Mouse (Mus musculus): ENCODE data around the gene Prlr.

The Prlr gene

GRCm38 (mm10) chr15:10236812-10237211 is 59.8 kb downstream of the Prlr start:
- peak in 1 of 2 experiments; percentile 1 for DNase-seq

- DNase-seq: no peak
Measured at GRCm38 (mm10) chr15:10238454-10238853, 61.4 kb downstream of the Prlr start.

GRCm38 (mm10) chr15:10240228-10240795 is 63.3 kb downstream of the Prlr start:
- no peak for DNase-seq

- DNase-seq: no peak
Measured at GRCm38 (mm10) chr15:10242250-10242649, 65.2 kb downstream of the Prlr start.

GRCm38 (mm10) chr15:10249285-10249684 is 72.2 kb downstream of the Prlr start:
- no peak for DNase-seq

GRCm38 (mm10) chr15:10250784-10251183 is 73.7 kb downstream of the Prlr start:
- DNase-seq: no peak

- DNase-seq: no peak
Measured at GRCm38 (mm10) chr15:10252526-10252925, 75.5 kb downstream of the Prlr start.

GRCm38 (mm10) chr15:10262219-10262618 is 85.2 kb downstream of the Prlr start:
- DNase-seq: no peak

GRCm38 (mm10) chr15:10262641-10263040 is 85.6 kb downstream of the Prlr start:
- DNase-seq: no peak

GRCm38 (mm10) chr15:10263420-10263819 is 86.4 kb downstream of the Prlr start:
- DNase-seq: no peak

GRCm38 (mm10) chr15:10264885-10265284 is 87.8 kb downstream of the Prlr start:
- no peak for DNase-seq

- DNase-seq: no peak
Measured at GRCm38 (mm10) chr15:10267251-10267650, 90.2 kb downstream of the Prlr start.

- no peak for DNase-seq
Measured at GRCm38 (mm10) chr15:10276386-10276785, 99.3 kb downstream of the Prlr start.

GRCm38 (mm10) chr15:10277461-10277860 is 100.4 kb downstream of the Prlr start:
- no peak for DNase-seq

GRCm38 (mm10) chr15:10281546-10281945 is 104.5 kb downstream of the Prlr start:
- DNase-seq: no peak

GRCm38 (mm10) chr15:10283661-10284060 is 106.6 kb downstream of the Prlr start:
- no peak for DNase-seq

GRCm38 (mm10) chr15:10296570-10296969 is 119.5 kb downstream of the Prlr start:
- DNase-seq: no peak

GRCm38 (mm10) chr15:10298058-10298457 is 121.0 kb downstream of the Prlr start:
- DNase-seq: no peak

- no peak for DNase-seq
Measured at GRCm38 (mm10) chr15:10299467-10299866, 122.4 kb downstream of the Prlr start.

- no peak for DNase-seq
Measured at GRCm38 (mm10) chr15:10306461-10306860, 129.4 kb downstream of the Prlr start.

- no peak for DNase-seq
Measured at GRCm38 (mm10) chr15:10311826-10312225, 134.8 kb downstream of the Prlr start.

- peak; percentile 38 to 43 for DNase-seq
Measured at GRCm38 (mm10) chr15:10313522-10314455, 136.8 kb downstream of the Prlr start.

- DNase-seq: no peak
Measured at GRCm38 (mm10) chr15:10325080-10325479, 148.0 kb downstream of the Prlr start, which contains the start of gene Gm21973. Gm21973 (plus strand) TSS chr15:10325380.

GRCm38 (mm10) chr15:10330626-10331025 is 153.6 kb downstream of the Prlr start:
- DNase-seq: no peak

Measured in B cell, adult 2 months (primary cell).